8 mouse cellular contexts compared by ENCODE assay signal in genomic region chr5:49350126-49350909, GRCm38 (mm10).
A peak's percentile ranks its signal among the peaks of the same experiment; 100 is the strongest.
DNase-seq lines count a peak whose midpoint lies in the region; ATAC-seq and TF ChIP-seq lines count a peak whose summit lies in the region.

No protein-coding gene starts in this region.

- no peaks in the 10 kb centered on the region for H3K27me3 ChIP-seq in embryonic facial prominence, embryonic 11.5 days (ENCODE audit: control insufficient read depth, insufficient read depth, low read length)
- H3K27me3 ChIP-seq in intestine, embryonic 15.5 days (replicated peaks): no peaks in the 10 kb centered on the region
- H3K27me3 ChIP-seq in midbrain, embryonic 15.5 days (replicated peaks): no peaks in the 10 kb centered on the region

- no peaks in the 10 kb centered on the region for H3K4me1 ChIP-seq in embryonic facial prominence, embryonic 11.5 days (ENCODE audit: control insufficient read depth, insufficient read depth, low read length)
- no peaks in the 10 kb centered on the region for H3K4me1 ChIP-seq in intestine, embryonic 15.5 days (replicated peaks)
- H3K4me1 ChIP-seq in midbrain, embryonic 15.5 days: no peaks in the 10 kb centered on the region

- ATAC-seq in embryonic facial prominence, embryonic 11.5 days (replicated peaks; ENCODE audit: insufficient number of reproducible peaks, low FRiP score, low TSS enrichment, low read depth): peak; percentile 52; the same call in 1 of the 2 replicates
- ATAC-seq in intestine, embryonic 15.5 days: peak; percentile 75
- ATAC-seq in midbrain, embryonic 15.5 days (replicated peaks): peak; percentile 85
- no peak for ATAC-seq in erythroblast, adult 5-6 weeks (replicated peaks; ENCODE audit: low FRiP score, poor library complexity, severe bottlenecking)

- TF ChIP-seq CTCF in gastrocnemius, adult 2 months (IDR thresholded peaks at IDR 0.05): peak; percentile 74

- intact Hi-C loops in gastrocnemius, adult 2 months (cut with DNase I): loop anchor here (2.0 kb wide), 1 partner anchor 260 kb away; no protein-coding TSS in a partner anchor
- intact Hi-C loops in left cerebral cortex, postnatal 36 days (cut with DNase I): loop anchor here (2.0 kb wide), 1 partner anchor 260 kb away; no protein-coding TSS in a partner anchor

- no peak overlapping the region for H3K4me2 ChIP-seq in embryonic facial prominence, embryonic 11.5 days (ENCODE audit: low read depth, low read length)
- H3K4me2 ChIP-seq in intestine, embryonic 15.5 days (replicated peaks): no peak overlapping the region
- H3K4me2 ChIP-seq in midbrain, embryonic 15.5 days: no peak overlapping the region

- WGBS in embryonic facial prominence, embryonic 11.5 days: 31% methylated on average over 4 of the region's 4 CpGs
- WGBS in intestine, embryonic 15.5 days: 21% methylated on average over 4 of the region's 4 CpGs
- 31% methylated on average over 4 of the region's 4 CpGs for WGBS in midbrain, embryonic 15.5 days

- no peak overlapping the region for H3K9ac ChIP-seq in embryonic facial prominence, embryonic 11.5 days (replicated peaks; ENCODE audit: low read length)
- H3K9ac ChIP-seq in intestine, embryonic 15.5 days: no peak overlapping the region
- no peak overlapping the region for H3K9ac ChIP-seq in midbrain, embryonic 15.5 days

- DNase-seq in gastrocnemius, adult 2 months: no peak
- no peak for DNase-seq in gastrocnemius, postnatal 25 days
- DNase-seq in adrenal gland, postnatal 25 days: peak; percentile 19
- DNase-seq in embryonic facial prominence, embryonic 11.5 days (ENCODE audit: low spot score): peak; percentile 78
- DNase-seq in left cerebral cortex, postnatal 36 days (ENCODE audit: low spot score in 2 of 2): peak; percentile 17 to 37

- H3K4me3 ChIP-seq in gastrocnemius, adult 2 months: no peak overlapping the region
- no peak overlapping the region for H3K4me3 ChIP-seq in embryonic facial prominence, embryonic 11.5 days (ENCODE audit: low read depth, low read length)
- no peak overlapping the region for H3K4me3 ChIP-seq in intestine, embryonic 15.5 days (replicated peaks)
- H3K4me3 ChIP-seq in midbrain, embryonic 15.5 days: no peak overlapping the region

- no peaks in the 10 kb centered on the region for H3K9me3 ChIP-seq in embryonic facial prominence, embryonic 11.5 days (replicated peaks; ENCODE audit: control insufficient read depth, low read length)
- no peaks in the 10 kb centered on the region for H3K9me3 ChIP-seq in intestine, embryonic 15.5 days
- no peaks in the 10 kb centered on the region for H3K9me3 ChIP-seq in midbrain, embryonic 15.5 days

- H3K27ac ChIP-seq in gastrocnemius, adult 2 months: no peak overlapping the region
- no peak overlapping the region for H3K27ac ChIP-seq in embryonic facial prominence, embryonic 11.5 days (replicated peaks; ENCODE audit: low read depth, low read length)
- no peak overlapping the region for H3K27ac ChIP-seq in intestine, embryonic 15.5 days
- H3K27ac ChIP-seq in midbrain, embryonic 15.5 days: no peak overlapping the region

- H3K36me3 ChIP-seq in embryonic facial prominence, embryonic 11.5 days (replicated peaks; ENCODE audit: control insufficient read depth, insufficient read depth, low read depth, low read length): no peaks in the 10 kb centered on the region
- no peaks in the 10 kb centered on the region for H3K36me3 ChIP-seq in intestine, embryonic 15.5 days
- no peaks in the 10 kb centered on the region for H3K36me3 ChIP-seq in midbrain, embryonic 15.5 days (replicated peaks)

Comparison
In these comparisons a context has a peak if more than half of its experiments do, and no peak if none do; other contexts are left out.
1. DNase-seq: peak in adrenal gland, postnatal 25 days (single experiment), embryonic facial prominence, embryonic 11.5 days (single experiment) and left cerebral cortex, postnatal 36 days (2 of 2); none in gastrocnemius, adult 2 months (single experiment) and gastrocnemius, postnatal 25 days (single experiment).